Mouse (Mus musculus) thymus, postnatal 25 days (tissue): ENCODE measurements at regions not wholly inside any gene's neighbourhood (a gene's known extent, or its start where the extent isn't known, plus 50 kb on each side); places are given as distances from the start of the nearest gene placed in this dataset.

Source experiments
- DNase-seq: peaks from one replicate; pipeline ENCODE4 v3.0.0; 2022

DNA sequence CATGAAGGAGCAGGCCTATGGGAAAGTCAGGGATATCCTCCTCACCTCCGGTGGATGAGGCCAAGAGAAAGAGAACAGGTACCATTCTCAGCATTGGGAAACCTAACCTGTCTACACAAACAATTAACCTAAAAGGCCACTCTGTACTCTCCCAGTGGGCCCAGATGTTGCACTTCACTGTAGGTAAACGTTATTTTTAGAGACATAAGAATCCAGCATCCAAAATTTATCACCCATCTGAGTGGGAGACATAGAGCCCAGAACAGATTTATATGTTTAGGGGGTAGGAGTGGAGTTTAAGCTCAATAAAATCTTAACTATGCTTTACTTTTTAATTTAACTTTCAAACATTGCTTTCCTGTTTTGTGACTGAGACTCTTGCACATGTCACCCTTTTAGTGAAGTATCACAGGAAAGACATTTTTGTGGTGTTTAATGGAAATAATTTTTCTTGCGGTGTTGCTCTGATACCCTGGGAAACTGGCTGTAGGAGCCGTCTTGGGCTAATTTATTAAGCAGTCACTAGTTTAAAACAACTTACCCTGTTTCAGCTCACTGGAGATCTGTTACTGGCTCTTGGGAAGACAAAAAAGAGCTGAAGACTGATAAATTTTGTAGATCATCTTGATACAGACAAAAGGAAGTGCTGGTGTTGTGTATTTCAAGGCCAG is 123.9 kb upstream of the Bmp4 start:
- no peak for DNase-seq

DNA sequence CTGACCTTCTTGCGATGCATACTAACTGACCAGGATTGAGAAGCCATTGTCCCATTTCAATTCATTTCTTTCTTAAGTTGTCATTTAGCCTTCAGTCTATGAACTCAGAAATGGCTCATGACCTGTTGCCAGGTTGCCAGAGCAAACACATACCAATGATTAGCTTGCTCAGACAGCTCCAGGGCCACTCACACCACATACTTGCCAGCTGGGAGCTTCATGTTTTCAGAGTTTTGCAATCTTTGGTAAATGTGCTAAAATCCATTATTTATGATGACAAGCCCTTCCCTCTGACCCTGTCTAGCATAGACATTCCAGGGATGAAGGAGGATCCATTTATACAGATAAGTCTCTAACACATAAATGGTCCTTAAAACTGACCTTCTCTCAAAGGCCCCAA is 121.6 kb upstream of the Bmp4 start:
- no peak for DNase-seq

GRCm38 (mm10) chr14:46508871-46509270 is 118.4 kb upstream of the Bmp4 start:
- DNase-seq: no peak

- no peak for DNase-seq
These were observed 114.8 kb upstream of the Bmp4 start for GRCm38 (mm10) chr14:46505266-46505665.

DNA sequence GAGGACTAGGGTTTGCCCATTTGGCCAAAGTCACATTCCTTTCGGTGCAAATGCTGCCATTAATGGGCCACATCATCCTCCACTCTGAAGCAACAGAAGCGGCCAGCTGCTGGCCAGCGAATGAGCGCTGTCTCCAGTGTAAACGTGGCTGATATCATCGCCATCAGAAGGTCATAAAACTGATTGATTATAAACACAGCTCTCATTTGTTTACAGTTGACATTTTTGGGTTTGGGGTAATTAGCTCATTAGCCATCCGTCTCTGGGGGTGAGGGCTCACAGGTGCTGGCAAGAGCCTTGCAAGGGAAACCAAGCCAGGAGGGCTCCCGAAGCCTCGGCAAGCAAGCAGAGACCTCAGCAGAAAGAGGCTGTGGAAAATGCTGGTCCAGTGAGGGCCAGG is 101.1 kb upstream of the Bmp4 start:
- no peak for DNase-seq

GRCm38 (mm10) chr14:46491182-46491581 is 100.7 kb upstream of the Bmp4 start:
- no peak for DNase-seq

GRCm38 (mm10) chr14:46487551-46487950 is 97.1 kb upstream of the Bmp4 start:
- no peak for DNase-seq

DNA sequence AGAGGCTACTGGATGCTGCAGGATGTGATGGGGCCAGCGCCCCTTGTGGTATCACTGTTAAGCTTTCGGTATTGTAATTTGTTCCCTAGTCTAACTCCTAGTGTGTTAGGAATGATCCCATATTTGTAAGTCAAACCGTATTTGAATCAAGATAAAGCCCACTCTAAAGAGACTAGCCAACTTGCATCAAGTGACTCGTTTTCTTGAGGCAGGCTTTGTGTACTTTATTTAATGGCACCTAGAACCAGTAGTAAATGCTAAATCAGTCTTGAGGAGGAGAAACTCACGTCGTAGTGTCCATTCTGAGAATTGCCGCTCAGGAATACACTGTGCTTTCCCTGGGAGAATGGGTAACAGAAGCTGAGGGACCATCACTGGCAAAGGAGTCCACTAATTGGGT is 89.9 kb upstream of the Bmp4 start:
- DNase-seq: no peak

- no peak for DNase-seq
These were observed 85.5 kb upstream of the Bmp4 start for GRCm38 (mm10) chr14:46475945-46476344.

- no peak for DNase-seq
These were observed 72.5 kb upstream of the Bmp4 start for GRCm38 (mm10) chr14:46462967-46463366.

GRCm38 (mm10) chr14:46461960-46462359 is 71.5 kb upstream of the Bmp4 start:
- no peak for DNase-seq

GRCm38 (mm10) chr14:46454500-46454899 is 64.0 kb upstream of the Bmp4 start:
- no peak for DNase-seq

DNA sequence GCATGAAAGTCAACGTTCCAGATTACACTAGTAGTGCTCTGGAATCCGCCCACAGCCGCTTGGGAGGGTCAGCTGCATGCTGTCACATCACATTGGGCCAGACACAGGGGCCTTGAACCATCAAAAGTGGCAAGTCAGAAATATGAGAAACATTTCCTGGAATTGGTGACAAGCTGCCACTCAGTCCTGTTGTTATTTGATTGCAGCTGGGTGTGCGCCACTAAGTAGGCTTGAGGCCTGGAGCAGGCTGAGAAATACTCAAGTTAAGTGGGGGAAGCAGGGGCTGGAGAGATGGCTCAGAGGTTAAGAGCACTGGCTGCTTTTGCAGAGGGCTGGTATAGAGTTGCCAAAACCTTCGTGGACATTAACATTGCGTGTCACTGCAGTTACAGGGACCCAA is 51.2 kb upstream of the Bmp4 start:
- no peak for DNase-seq
